8 mouse cellular contexts compared by ENCODE assay signal in genomic region chr2:167931985-167932726, GRCm38 (mm10). TPM values are rescaled to one million over a fixed set of nuclear protein-coding genes. Genes with fewer than 3 reads are reported as not detected.
DNase-seq lines count a peak whose midpoint lies in the region; ATAC-seq lines count a peak whose summit lies in the region.

Ptpn1 (plus strand) TSS chr2:167932057.

- no peaks in the 10 kb centered on the region for H3K27me3 ChIP-seq in hindbrain, embryonic 11.5 days (ENCODE audit: control insufficient read depth, insufficient read depth, low read length)

- H3K9me3 ChIP-seq in hindbrain, embryonic 11.5 days (ENCODE audit: control insufficient read depth, low read length) = no peaks in the 10 kb centered on the region

- peak within 1 kb of the TSS; percentile 86 for H3K4me3 ChIP-seq in hindbrain, embryonic 11.5 days (ENCODE audit: low read depth, low read length)

- peaks cover 6% of the 10 kb centered on the region; the same call in 1 of the 2 replicates for H3K4me1 ChIP-seq in hindbrain, embryonic 11.5 days (replicated peaks; ENCODE audit: control insufficient read depth, insufficient read depth, low read length)

- peak; percentile 98 for DNase-seq in Muller cell, postnatal 12 days (ENCODE audit: inconsistent ontology term)
- peak; percentile 98 for DNase-seq in cerebellum, adult 9-11 months
- peak; percentile 95 to 98 for DNase-seq in frontal cortex, adult 2 months (ENCODE audit: extremely low spot score in 1 of 2, low spot score in 1 of 2)
- DNase-seq in hindbrain, embryonic 11.5 days (ENCODE audit: low spot score) = peak; percentile 95
- peak; percentile 98 to 99 for DNase-seq in layer of hippocampus, postnatal 10 days (ENCODE audit: low spot score in 2 of 2)
- peak; percentile 100 for DNase-seq in lung, postnatal 10 days
- peak; percentile 98 for DNase-seq in ovary, postnatal 36 days (ENCODE audit: low spot score)
- peak; percentile 99 for DNase-seq in thymus, postnatal 25 days

- peak within 1 kb of the TSS; percentile 91 for H3K9ac ChIP-seq in hindbrain, embryonic 11.5 days (ENCODE audit: low read depth, low read length)

- peak within 1 kb of the TSS; percentile 56 for H3K27ac ChIP-seq in hindbrain, embryonic 11.5 days (ENCODE audit: low read depth, low read length)

- peak; percentile 95 for ATAC-seq in hindbrain, embryonic 11.5 days (ENCODE audit: low FRiP score)

- under 1% methylated on average over 81 of the region's 99 CpGs for WGBS in hindbrain, embryonic 11.5 days

- H3K4me2 ChIP-seq in hindbrain, embryonic 11.5 days (replicated peaks; ENCODE audit: low read depth, low read length) = peak within 1 kb of the TSS; percentile 68

- no peaks in the 10 kb centered on the region for H3K36me3 ChIP-seq in hindbrain, embryonic 11.5 days (ENCODE audit: control insufficient read depth, insufficient read depth, low read length)

RNA-seq across cellular contexts. Expression of gene Ptpn1, which starts in this region (rescaled TPM):
- 45.7 and 45.8 TPM in 2 replicates for polyA plus RNA-seq in frontal cortex, adult 2 months (2012; rRNA removed)
- polyA plus RNA-seq in hindbrain, embryonic 11.5 days (2014; fragmentation: Nextera tagmentation; extraction: Ambion mirVana) = 81.9 and 90.3 TPM in 2 replicates
- total RNA-seq in layer of hippocampus, postnatal 10 days (2021) = 10 to 100 TPM; 71.1 to 73.0 TPM

Comparison
In these comparisons a context has a peak if more than half of its experiments do, and no peak if none do; other contexts are left out.
1. Peak in every context shown above with its lines: DNase-seq, ATAC-seq, H3K4me3 ChIP-seq and H3K27ac ChIP-seq.